Mouse (Mus musculus) thymus, adult 2 months (tissue): ENCODE data around the gene Il1b.

Experiments used
- CTCF ChIP-seq: fragments of 200-500 bp; IDR thresholded peaks from 2 replicates; pipeline ENCODE4 v1.5.1; 2012; ENCODE audit warnings: mild to moderate bottlenecking, control low read depth, low read length, moderate library complexity, borderline replicate concordance; ENCODE audit not compliant: control insufficient read depth, poor library complexity, insufficient read depth; ENCODE audit errors: extremely low read depth
- POLR2A ChIP-seq: fragments of 200-500 bp; IDR thresholded peaks from 2 replicates; pipeline ENCODE4 v1.6.1; 2012; ENCODE audit warnings: mild to moderate bottlenecking, low read length, control low read depth, moderate library complexity; ENCODE audit not compliant: control insufficient read depth, poor library complexity, insufficient read depth; ENCODE audit errors: extremely low read depth

GRCm38 (mm10) chr2:129414593-129414992, 43.7 kb upstream of the Il1b start:
- TF ChIP-seq CTCF, result no peak
- no peak for TF ChIP-seq POLR2A
